Mouse (Mus musculus) hindbrain, embryonic 12.5 days (tissue): Measurements from ENCODE around the gene Asic2. TPM values are rescaled to one million over a fixed set of nuclear protein-coding genes. Genes with fewer than 3 reads are reported as not detected.

ENCODE experiments used
- ATAC-seq: fragments of 200-750 bp; cut with Nextera tagmentation; 2 replicates; pipeline ENCODE4 v1.8.0; 2017; ENCODE audit warnings: moderate TSS enrichment; ENCODE audit not compliant: low FRiP score
- H3K27ac ChIP-seq: fragments of 300-500 bp; sonication (generic); 2 replicates; pipeline ENCODE4 v1.5.1; 2016; ENCODE audit warnings: mild to moderate bottlenecking
- H3K27me3 ChIP-seq: fragments of 300-500 bp; sonication (generic); 2 replicates; pipeline ENCODE4 v1.6.1; 2016; ENCODE audit warnings: mild to moderate bottlenecking
- H3K36me3 ChIP-seq: fragments of 300-500 bp; sonication (generic); 2 replicates; pipeline ENCODE4 v1.6.1; 2016; ENCODE audit warnings: mild to moderate bottlenecking
- H3K4me1 ChIP-seq: fragments of 300-500 bp; sonication (generic); 2 replicates; pipeline ENCODE4 v1.6.1; 2016
- H3K4me2 ChIP-seq: fragments of 300-500 bp; sonication (generic); replicated peaks from 2 replicates; pipeline ENCODE4 v1.6.1; 2016; ENCODE audit warnings: mild to moderate bottlenecking
- H3K4me3 ChIP-seq: fragments of 300-500 bp; sonication (generic); 2 replicates; pipeline ENCODE4 v1.5.1; 2016; ENCODE audit warnings: mild to moderate bottlenecking
- H3K9ac ChIP-seq: fragments of 300-500 bp; sonication (generic); 2 replicates; pipeline ENCODE4 v1.6.1; 2016; ENCODE audit warnings: mild to moderate bottlenecking, moderate library complexity
- H3K9me3 ChIP-seq: fragments of 300-500 bp; sonication (generic); replicated peaks from 2 replicates; pipeline ENCODE4 v1.6.1; 2016; ENCODE audit warnings: mild to moderate bottlenecking
- WGBS: fragments of 180-500 bp; shearing (Covaris S2); methylation state at CpG from one replicate; pipeline ENCODE4 v1.1.7; 2016; 5-methylcytosine and 5-hydroxymethylcytosine counted together
- polyA plus RNA-seq: library from polyadenylated mRNA; unstranded; fragments of >200 nt; fragmentation: Nextera tagmentation; extraction: Ambion mirVana; gene quantifications from 2 replicates; pipeline ENCODE4 v1.2.1, GENCODE M21; 2016

Gene Asic2
- polyA plus RNA-seq, 1 experiment from 2014 or later: 5.4 TPM

DNA sequence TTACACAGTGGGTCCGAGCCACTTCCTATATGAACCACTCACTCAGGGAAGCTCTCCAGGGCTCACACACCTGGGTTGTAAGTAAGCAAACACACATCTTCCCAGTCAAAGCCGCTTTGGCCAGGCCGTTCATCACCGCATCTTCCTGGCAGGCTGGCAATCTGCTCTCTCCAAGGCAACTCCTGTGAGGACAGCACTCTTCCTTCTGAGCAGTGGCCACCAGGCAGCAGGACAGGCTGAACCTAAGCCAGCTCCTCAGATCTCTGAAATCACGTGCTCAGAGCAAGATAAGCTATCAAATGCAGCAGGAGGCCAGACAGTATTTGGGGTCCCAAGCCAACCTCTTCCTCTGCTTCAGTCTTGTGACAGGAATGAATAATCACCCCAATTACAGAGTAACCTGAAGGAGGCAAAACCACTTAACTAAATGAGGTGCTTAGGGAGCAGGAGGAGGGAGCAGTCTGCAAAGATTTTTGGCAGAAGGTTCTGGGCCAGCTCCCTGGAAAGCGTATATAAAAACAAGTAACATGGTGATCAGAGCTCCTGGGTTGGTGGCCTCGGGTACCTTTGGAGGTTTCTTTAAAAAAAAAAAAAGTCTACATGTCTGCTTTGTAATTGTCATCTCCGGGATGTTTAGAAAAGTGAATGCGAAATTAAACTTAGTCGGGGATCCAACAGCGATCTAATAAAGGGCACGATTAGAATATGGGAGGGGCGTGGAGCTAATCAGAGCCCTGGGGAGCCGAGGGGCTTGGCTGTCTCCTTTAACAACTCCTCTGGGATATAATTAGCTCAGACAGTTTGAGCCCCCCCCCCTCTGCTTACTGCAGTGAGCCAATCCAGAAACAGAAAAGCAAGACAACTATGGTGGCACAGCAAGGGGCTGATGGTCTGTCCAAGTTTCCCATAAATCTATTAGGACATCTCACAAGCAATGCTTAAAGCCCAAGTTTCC is 450.0 kb downstream of the Asic2 start:
- Histone ChIP-seq H3K27me3 (no peaks in the 10 kb centered on the region), H3K4me1 (peaks cover 28% of the 10 kb centered on the region), H3K9me3 (no peaks in the 10 kb centered on the region), H3K4me3 (no peak overlapping the region), H3K4me2 (no peak overlapping the region), H3K27ac (peak overlapping the region; percentile 4; the same call in 1 of the 2 replicates), H3K36me3 (no peaks in the 10 kb centered on the region), H3K9ac (no peak overlapping the region)
- ATAC-seq: peak; percentile 60; the same call in 1 of the 2 replicates
- 45% methylated on average over 14 of the region's 14 CpGs for WGBS

DNA sequence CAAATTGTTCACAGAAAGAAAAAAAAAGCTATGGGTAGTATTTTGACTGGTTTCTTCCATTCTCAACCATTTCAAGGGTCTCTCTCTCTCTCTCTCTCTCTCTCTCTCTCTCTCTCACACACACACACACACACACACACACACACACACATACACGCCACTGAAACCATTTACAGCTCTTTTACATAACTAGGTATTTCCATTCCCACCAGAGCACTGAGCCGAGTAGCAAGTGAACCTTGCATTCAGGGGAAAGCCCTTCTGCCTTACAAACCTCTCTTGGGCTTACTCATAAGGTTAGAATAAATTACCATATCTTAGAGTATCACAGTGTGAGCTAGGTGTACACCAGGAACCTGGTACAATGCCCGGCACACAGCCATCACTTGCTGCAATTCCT is 452.5 kb downstream of the Asic2 start:
- Histone ChIP-seq H3K4me1 (peaks cover 16% of the 10 kb centered on the region), H3K9ac (no peak overlapping the region), H3K36me3 (no peaks in the 10 kb centered on the region), H3K4me2 (no peak overlapping the region), H3K9me3 (no peaks in the 10 kb centered on the region), H3K27me3 (no peaks in the 10 kb centered on the region), H3K27ac (no peak overlapping the region), H3K4me3 (no peak overlapping the region)
- ATAC-seq: no peak
- 62% methylated on average over 3 of the region's 3 CpGs for WGBS

DNA sequence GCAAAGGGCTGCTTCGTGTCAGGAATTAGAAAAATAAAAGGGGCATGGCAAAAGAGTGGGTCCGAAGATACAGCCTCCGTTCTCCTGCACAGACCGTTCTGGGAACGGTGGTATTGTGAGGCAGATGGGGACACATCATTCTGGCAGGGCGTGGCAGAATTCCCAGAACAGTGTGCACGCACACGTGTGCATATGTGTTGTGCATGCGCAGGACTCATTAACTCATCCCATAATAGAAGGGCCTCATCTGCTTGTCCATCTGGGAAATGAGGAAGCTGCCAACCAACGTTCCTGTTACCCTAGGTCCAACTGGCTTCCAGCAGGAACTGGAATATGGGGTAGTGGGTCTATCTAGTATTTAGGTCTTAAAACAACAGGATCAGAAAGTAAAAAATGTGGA is 455.8 kb downstream of the Asic2 start:
- Histone ChIP-seq H3K9ac (no peak overlapping the region), H3K36me3 (no peaks in the 10 kb centered on the region), H3K4me2 (no peak overlapping the region), H3K4me3 (no peak overlapping the region), H3K27ac (no peak overlapping the region), H3K27me3 (no peaks in the 10 kb centered on the region), H3K9me3 (no peaks in the 10 kb centered on the region), H3K4me1 (peaks cover 10% of the 10 kb centered on the region; the same call in 1 of the 2 replicates)
- ATAC-seq: no peak
- WGBS: 74% methylated on average over 10 of the region's 10 CpGs

DNA sequence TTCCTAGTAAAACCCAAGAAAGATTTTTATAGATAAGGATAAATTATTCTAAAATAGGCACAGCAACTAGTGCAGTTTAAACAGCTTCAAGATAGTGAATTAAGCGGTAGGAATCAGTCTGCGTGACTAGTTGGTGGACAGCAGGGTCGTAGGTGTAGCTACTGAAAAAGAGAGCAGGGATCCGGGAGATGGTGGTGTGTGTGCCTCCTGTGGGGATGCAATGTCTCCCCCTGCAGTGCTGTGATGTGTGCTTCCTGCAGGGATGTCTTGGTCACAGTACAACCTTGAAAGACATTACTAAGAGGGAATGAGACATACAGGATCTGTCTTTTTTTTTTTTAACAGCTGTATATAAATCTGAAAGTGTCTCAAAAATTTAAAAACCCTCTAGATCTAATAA is 456.9 kb downstream of the Asic2 start:
- WGBS: 61% methylated on average over 4 of the region's 4 CpGs
- Histone ChIP-seq H3K4me2 (no peak overlapping the region), H3K27ac (no peak overlapping the region), H3K9me3 (no peaks in the 10 kb centered on the region), H3K27me3 (no peaks in the 10 kb centered on the region), H3K4me1 (peaks cover 10% of the 10 kb centered on the region; the same call in 1 of the 2 replicates), H3K4me3 (no peak overlapping the region), H3K36me3 (no peaks in the 10 kb centered on the region), H3K9ac (no peak overlapping the region)
- no peak for ATAC-seq

DNA sequence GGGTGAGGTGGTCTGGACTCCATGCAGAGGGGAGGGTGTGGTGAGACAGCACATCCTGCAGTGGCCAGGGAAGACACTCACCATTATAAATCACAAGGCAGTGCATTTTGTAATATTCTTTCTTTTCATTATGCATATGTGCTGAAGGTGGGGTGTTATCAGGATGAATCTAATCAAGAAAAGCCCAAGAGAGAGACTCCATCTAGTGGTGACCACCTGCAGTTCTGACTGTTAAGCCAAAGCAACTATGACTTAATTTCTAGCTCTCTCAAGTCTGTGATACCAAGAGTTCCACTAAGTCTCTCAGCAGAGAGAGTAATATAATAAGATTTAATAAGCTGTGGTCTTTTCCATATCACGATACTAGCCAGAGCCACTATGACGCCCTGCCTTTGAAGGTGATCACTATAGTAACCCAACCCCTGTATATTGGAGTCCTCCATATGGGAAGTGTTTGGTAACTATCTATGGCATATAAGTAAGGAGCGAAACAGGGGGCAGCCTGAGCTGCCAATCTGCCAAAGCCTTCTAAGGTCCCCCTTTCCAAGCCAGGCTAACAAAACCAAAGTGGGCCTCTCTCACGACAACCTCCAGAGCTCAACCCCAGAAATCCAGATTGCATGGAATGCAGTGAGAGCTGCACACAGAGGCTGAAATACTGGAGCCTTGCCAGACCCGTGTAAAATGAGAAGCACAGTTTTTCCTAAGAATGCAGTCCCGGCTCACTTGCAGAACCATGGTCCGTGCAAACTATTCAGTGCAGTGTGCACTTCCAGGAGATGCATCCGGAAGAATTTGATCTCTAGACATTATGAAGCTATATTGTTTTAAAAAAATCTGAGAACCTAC is 459.6 kb downstream of the Asic2 start:
- H3K4me1 ChIP-seq: peaks cover 12% of the 10 kb centered on the region; the same call in 1 of the 2 replicates
- H3K9me3 ChIP-seq: no peaks in the 10 kb centered on the region
- no peak overlapping the region for H3K4me3 ChIP-seq
- H3K27ac ChIP-seq: no peak overlapping the region
- no peak overlapping the region for H3K4me2 ChIP-seq
- ATAC-seq: no peak
- no peak overlapping the region for H3K9ac ChIP-seq
- no peaks in the 10 kb centered on the region for H3K27me3 ChIP-seq
- H3K36me3 ChIP-seq: no peaks in the 10 kb centered on the region
- WGBS: 60% methylated on average over 8 of the region's 8 CpGs

DNA sequence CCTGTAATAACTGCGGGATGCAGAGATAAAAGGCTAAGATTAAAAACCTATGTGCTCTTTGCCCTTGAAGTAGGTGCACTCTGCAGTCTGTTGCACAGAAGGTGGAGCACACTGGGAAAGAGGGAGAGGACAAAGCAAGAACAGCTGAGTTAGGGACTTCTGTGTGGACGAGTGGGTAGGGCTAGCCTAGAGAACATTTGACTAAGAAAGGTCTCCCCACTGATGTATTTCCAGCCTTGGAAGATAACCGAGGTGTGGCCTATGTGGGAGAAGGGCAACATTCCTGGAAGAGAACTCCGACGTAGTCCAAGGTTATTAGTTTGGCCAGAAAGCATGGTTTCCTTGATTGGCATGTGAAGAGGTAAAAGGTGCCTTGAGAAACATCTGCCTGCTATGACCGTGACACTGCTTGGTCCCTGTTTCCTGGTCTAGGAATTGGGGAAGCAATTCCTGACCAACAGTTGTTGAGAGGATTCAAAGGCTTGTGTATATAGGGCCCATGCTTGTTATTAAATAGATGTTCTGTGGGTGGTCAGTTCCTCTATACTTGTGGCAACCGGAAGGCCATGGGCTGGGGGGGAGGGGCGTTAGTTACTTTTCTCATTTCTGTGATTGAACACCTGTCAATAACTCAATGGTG is 463.3 kb downstream of the Asic2 start:
- WGBS: 87% methylated on average over 8 of the region's 8 CpGs
- Histone ChIP-seq H3K9ac (no peak overlapping the region), H3K9me3 (no peaks in the 10 kb centered on the region), H3K36me3 (no peaks in the 10 kb centered on the region), H3K27ac (no peak overlapping the region), H3K4me3 (no peak overlapping the region), H3K4me1 (peaks cover 33% of the 10 kb centered on the region), H3K27me3 (no peaks in the 10 kb centered on the region), H3K4me2 (no peak overlapping the region)
- ATAC-seq: no peak

DNA sequence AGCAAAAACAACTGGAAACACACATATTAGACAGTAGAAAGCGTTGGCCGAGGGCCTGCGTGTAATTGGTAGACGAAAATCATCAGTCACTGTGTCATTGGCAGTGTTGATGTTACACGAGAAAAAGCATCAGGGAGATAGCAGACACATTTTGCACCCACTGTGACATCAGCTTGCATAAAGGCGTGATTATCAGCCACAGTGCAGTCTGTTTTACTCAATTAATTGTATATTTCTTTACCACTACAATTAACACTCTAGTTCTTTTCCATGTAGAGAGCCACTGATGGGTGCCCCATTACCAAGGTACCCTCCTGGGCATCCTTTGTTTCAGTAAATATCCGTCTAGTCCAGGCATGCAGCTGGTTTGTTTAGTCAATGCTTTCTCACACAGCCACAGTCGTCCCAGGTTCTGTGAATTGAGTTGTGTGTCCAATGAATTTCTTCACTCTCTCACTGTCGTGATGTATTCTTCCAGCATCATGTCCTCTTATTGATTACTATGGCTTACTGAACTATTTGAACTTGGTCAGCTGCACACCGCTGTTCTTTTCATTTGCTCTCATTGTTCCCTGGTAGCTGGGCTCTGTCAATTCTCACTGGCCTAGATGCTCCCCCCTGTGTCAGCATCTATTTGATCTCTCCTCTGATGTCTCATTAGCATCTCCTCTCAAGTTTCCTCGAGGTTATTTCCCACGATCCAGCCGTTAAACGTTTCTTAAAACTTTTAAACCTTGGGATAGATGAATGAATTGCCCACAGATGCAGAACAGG is 466.6 kb downstream of the Asic2 start:
- 18% methylated on average over 14 of the region's 14 CpGs for WGBS
- H3K9ac ChIP-seq: no peak overlapping the region
- peaks cover 52% of the 10 kb centered on the region for H3K4me1 ChIP-seq
- no peaks in the 10 kb centered on the region for H3K36me3 ChIP-seq
- H3K27me3 ChIP-seq: no peaks in the 10 kb centered on the region
- no peaks in the 10 kb centered on the region for H3K9me3 ChIP-seq
- peak overlapping the region; percentile 36; the same call in 1 of the 2 replicates for H3K27ac ChIP-seq
- ATAC-seq: no peak
- H3K4me2 ChIP-seq: no peak overlapping the region
- no peak overlapping the region for H3K4me3 ChIP-seq

DNA sequence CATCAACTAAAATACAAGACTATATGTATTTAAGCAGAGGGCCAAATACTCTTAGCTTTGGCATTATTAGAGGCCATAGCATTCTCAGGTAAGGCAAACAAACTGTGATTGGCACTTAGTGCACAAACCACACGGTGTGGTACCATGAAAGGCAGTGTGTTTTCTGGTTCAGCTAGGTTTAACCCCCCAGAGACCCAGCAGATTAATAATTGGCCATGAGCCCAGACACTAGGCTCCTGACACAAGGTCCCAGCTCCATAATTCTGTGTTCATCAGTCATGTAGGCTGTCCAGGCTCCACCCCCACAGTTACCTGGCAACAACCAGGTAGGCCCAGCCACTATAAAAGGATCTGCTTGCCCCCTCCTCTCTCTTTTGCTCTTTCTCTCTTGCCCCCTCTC is 469.3 kb downstream of the Asic2 start:
- Histone ChIP-seq H3K4me1 (peaks cover 49% of the 10 kb centered on the region), H3K4me2 (no peak overlapping the region), H3K9ac (no peak overlapping the region), H3K27ac (no peak overlapping the region), H3K36me3 (no peaks in the 10 kb centered on the region), H3K9me3 (no peaks in the 10 kb centered on the region), H3K27me3 (0 out of 2 replicates have a peak, but pooled peaks cover 3% of the 10 kb centered on the region), H3K4me3 (no peak overlapping the region)
- 38% methylated on average over 1 of the region's 1 CpGs for WGBS
- no peak for ATAC-seq

DNA sequence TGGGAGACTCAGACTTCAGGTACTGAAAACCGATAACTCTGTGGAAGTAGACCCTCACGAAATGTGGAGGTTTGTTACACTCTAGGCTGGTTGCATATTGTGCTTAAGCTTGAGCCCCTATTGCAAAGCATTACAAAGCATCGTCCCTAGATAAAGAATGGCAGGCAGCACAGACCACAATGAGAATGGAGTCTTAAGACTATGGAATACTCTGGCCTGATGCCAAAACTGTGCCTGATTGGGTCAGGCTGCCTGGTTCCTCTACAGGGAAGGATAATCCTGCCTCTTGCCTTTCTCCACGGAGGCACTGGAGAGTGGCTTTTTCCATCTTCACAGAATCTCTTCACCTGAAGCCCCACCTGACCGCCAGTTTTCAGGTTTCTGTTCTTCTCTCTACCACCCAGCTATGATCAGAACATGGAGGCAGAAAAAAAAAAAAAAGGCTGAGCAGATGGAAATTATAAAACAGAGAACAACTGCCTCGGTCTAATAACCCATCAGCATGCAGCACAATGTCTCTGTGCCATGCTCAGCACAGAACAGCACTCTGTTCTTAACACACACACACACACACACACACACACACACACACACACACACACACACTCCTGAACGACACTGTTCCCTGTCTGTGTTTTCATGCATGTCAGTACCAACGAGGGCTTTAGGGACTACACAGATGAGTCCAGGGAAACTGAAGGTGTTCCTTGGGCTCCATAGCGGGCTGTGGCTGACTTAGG is 470.4 kb downstream of the Asic2 start:
- WGBS: 66% methylated on average over 9 of the region's 9 CpGs
- Histone ChIP-seq H3K27me3 (0 out of 2 replicates have a peak, but pooled peaks cover 3% of the 10 kb centered on the region), H3K4me2 (no peak overlapping the region), H3K4me3 (no peak overlapping the region), H3K27ac (no peak overlapping the region), H3K36me3 (no peaks in the 10 kb centered on the region), H3K9me3 (no peaks in the 10 kb centered on the region), H3K9ac (no peak overlapping the region), H3K4me1 (peaks cover 49% of the 10 kb centered on the region)
- no peak for ATAC-seq

DNA sequence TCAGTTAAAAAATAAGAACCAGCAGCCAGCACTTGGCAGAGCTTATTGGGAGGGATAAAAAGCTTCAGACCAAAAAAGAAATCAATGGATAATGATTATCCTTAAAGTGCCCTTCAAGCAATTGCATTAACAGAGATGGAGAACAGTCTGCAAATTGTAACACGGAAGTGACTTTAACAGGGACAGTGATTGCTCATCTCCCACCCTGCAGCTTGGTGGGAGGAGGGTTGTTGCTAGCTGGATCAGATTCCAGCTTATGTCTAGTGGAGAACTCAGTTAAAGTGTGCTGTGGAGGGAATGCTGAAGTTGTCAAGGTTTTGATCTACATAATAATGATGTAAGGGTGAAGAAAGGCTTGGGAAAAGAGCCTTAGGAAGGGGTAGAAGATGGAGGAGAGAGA is 471.8 kb downstream of the Asic2 start:
- no peak overlapping the region for H3K4me3 ChIP-seq
- ATAC-seq: no peak
- no peaks in the 10 kb centered on the region for H3K9me3 ChIP-seq
- H3K4me2 ChIP-seq: no peak overlapping the region
- no peaks in the 10 kb centered on the region for H3K36me3 ChIP-seq
- 53% methylated on average over 1 of the region's 1 CpGs for WGBS
- H3K27me3 ChIP-seq: 0 out of 2 replicates have a peak, but pooled peaks cover 3% of the 10 kb centered on the region
- H3K4me1 ChIP-seq: peaks cover 43% of the 10 kb centered on the region
- H3K9ac ChIP-seq: no peak overlapping the region
- no peak overlapping the region for H3K27ac ChIP-seq

DNA sequence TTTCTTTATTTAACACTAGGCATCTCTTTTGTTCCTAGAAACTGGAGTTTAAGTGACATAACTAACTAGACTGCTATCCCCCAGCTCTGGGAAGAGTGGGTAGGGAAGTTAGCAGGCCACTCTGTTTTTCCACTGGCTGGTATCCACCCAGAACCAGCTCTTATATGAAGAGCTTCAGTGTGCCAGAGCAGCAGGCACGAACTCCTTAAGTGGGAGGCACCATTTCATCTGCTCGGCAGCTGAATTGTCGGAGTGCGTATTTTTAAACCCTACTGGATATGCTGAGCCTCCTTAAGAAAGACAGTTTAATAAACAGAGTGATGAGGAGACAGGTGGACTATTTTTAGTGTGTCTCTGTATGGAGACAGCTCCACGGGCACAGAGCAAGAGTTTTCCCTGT is 475.9 kb downstream of the Asic2 start:
- 85% methylated on average over 5 of the region's 5 CpGs for WGBS
- no peak overlapping the region for H3K27ac ChIP-seq
- no peak overlapping the region for H3K4me3 ChIP-seq
- H3K9ac ChIP-seq: no peak overlapping the region
- no peaks in the 10 kb centered on the region for H3K9me3 ChIP-seq
- peaks cover 4% of the 10 kb centered on the region for H3K4me1 ChIP-seq
- ATAC-seq: no peak
- H3K27me3 ChIP-seq: 0 out of 2 replicates have a peak, but pooled peaks cover 3% of the 10 kb centered on the region
- H3K4me2 ChIP-seq: no peak overlapping the region
- no peaks in the 10 kb centered on the region for H3K36me3 ChIP-seq
